Mouse (Mus musculus) megakaryocyte, adult 5-6 weeks (primary cell): ENCODE data around the gene Gm17469. TPM values are rescaled to one million over a fixed set of nuclear protein-coding genes. Genes with fewer than 3 reads are reported as not detected.
"Not testable (repeated sequence)": the region's sequence is repeated elsewhere in the genome, so short reads cannot be mapped to it uniquely, and the experiment has no call there.

Experiments
- ATAC-seq: 2 replicates; pipeline ENCODE4 v1.8.0; 2016; ENCODE audit warnings: mild to moderate bottlenecking, inconsistent platforms; ENCODE audit not compliant: poor library complexity, severe bottlenecking
- total RNA-seq, 2 experiments: library from RNA; stranded (forward) in 1 of 2; stranded (reverse) in 1 of 2; fragments of 153-499, 151-499 nt in 1 of 2; fragments of 221-1000, 200-1000 nt in 1 of 2; gene quantifications; 2 replicates each; pipeline versions ENCODE4 v1.2.3 to v1.2.4; 2015 to 2017

Gm17469 gene
- total RNA-seq (2015), result not detected in 2 replicates
- not detected in 2 replicates for total RNA-seq (2017)

GRCm38 (mm10) chrX:124629593-124629992 lies at the start of gene Gm17469:
Gene Gm17469, plus strand, starts transcription at chrX:124629893.
- ATAC-seq, result not testable (repeated sequence)

Other genes starting within 250 kb of the Gm17469 start
- gene Gm17584, start 129.3 kb upstream of the Gm17469 start, total RNA-seq (2015), result not detected in 2 replicates
- gene Gm17584, start 129.3 kb upstream of the Gm17469 start, total RNA-seq (2017), result not detected in 2 replicates